Mouse (Mus musculus) ES-Bruce4 (cell line): ENCODE results near the gene Jak3.

Experiments
- CTCF ChIP-seq: IDR thresholded peaks from one replicate; pipeline ENCODE4 v1.8.1; 2011; ENCODE audit warnings: low read depth, low read length
- POLR2A ChIP-seq: IDR thresholded peaks from one replicate; pipeline ENCODE4 v1.8.1; 2011; ENCODE audit warnings: low read length; ENCODE audit not compliant: insufficient read depth

- TF ChIP-seq POLR2A (no peak), CTCF (no peak)
These were observed 33.2 kb downstream of the Jak3 start for GRCm38 (mm10) chr8:71709134-71709799.
